Mouse (Mus musculus) E14TG2a.4 (cell line): Measurements from ENCODE around the gene Sgcd.

ENCODE experiments used
- CTCF ChIP-seq: conservative IDR thresholded peaks from 2 replicates; pipeline ENCODE4 v1.5.1; 2014; ENCODE audit warnings: low read length
- NANOG ChIP-seq: IDR thresholded peaks from 2 replicates; pipeline ENCODE4 v1.6.1; 2014; ENCODE audit warnings: borderline replicate concordance, low read length, mixed read lengths

DNA sequence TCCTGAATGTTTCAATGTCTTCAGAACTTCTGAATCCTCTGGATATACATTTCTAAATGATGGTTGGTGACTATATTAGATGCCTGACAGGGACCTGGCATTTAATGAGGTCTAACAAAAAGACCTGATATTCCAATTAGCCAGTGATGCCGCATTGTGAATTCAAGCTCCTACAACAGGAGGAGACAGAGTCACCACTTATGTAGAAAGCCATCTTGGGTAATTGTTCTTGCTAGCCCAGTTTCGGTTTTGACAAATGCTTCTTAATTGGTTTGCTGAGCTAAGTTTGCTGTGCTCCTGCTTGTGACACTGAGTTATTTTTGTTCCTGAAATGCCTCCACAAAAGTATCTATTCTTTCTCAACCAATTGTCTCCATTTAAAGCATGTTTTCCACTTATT lies 358.6 kb downstream of the Sgcd start:
- TF ChIP-seq CTCF (no peak), NANOG (no peak)
